Mouse (Mus musculus) cerebellum, adult 2 months (tissue): Measurements from ENCODE around the gene 2700049A03Rik.

Experiments
- CTCF ChIP-seq: fragments of 200-500 bp; IDR thresholded peaks from 2 replicates; pipeline ENCODE4 v1.5.1; 2011; ENCODE audit warnings: low read depth, mild to moderate bottlenecking, control low read depth, low read length, moderate library complexity, borderline replicate concordance; ENCODE audit not compliant: insufficient read depth
- POLR2A ChIP-seq: fragments of 200-500 bp; IDR thresholded peaks from 2 replicates; pipeline ENCODE4 v1.6.1; 2011; ENCODE audit warnings: low read length, control low read depth, borderline replicate concordance; ENCODE audit not compliant: insufficient read depth

GRCm38 (mm10) chr12:71113074-71113473 lies 23.6 kb upstream of the 2700049A03Rik start:
- TF ChIP-seq CTCF (no peak), POLR2A (no peak)
